Mouse (Mus musculus): ENCODE data around the gene Tstd1.

GRCm38 (mm10) chr1:171460551-171461503, 42.2 kb downstream of the Tstd1 start:
- no peak for TF ChIP-seq CTCF (IDR thresholded peaks at IDR 0.05; ENCODE audit: extremely low read depth, insufficient read length, insufficient replicate concordance, low read depth, low read length)
- TF ChIP-seq POLR2A (IDR thresholded peaks at IDR 0.05; ENCODE audit: low read depth, low read length), result no peak

Measured in small intestine, adult 2 months (tissue).